In genomic region chr9:40808907-40809280, GRCm38 (mm10) we compare ENCODE assay signal across 18 mouse cellular contexts. TPM values are rescaled to one million over a fixed set of nuclear protein-coding genes. Genes with fewer than 3 reads are reported as not detected.
DNase-seq lines count a peak whose midpoint lies in the region; ATAC-seq lines count a peak whose summit lies in the region.
"Had no signal": no experiment of that assay in that cellular context is flagged by ENCODE, and none has a peak within 500 bp of the region (broad histone marks: within the 10 kb centered on the region; RNA-seq: fewer than 3 reads in every experiment).

No protein-coding gene starts in this region.

- peaks cover 35% of the 10 kb centered on the region for H3K4me1 ChIP-seq in lung, embryonic 15.5 days
- H3K4me1 ChIP-seq in forebrain, embryonic 15.5 days, result peaks cover 49% of the 10 kb centered on the region
- H3K4me1 ChIP-seq in midbrain, embryonic 10.5 days, result peaks cover 56% of the 10 kb centered on the region
- H3K4me1 ChIP-seq in neural tube, embryonic 14.5 days (ENCODE audit: control insufficient read depth, insufficient read depth, low read length), result peaks cover 26% of the 10 kb centered on the region

- no peak overlapping the region for H3K9ac ChIP-seq in lung, embryonic 15.5 days
- H3K9ac ChIP-seq in forebrain, embryonic 15.5 days (replicated peaks), result no peak overlapping the region
- H3K9ac ChIP-seq in neural tube, embryonic 14.5 days (replicated peaks; ENCODE audit: low read depth, low read length), result no peak overlapping the region
- H3K9ac ChIP-seq: lung, embryonic 14.5 days had no signal

- H3K4me3 ChIP-seq in lung, embryonic 15.5 days, result no peak overlapping the region
- H3K4me3 ChIP-seq in forebrain, embryonic 15.5 days, result no peak overlapping the region
- H3K4me3 ChIP-seq in midbrain, embryonic 10.5 days, result no peak overlapping the region
- no peak overlapping the region for H3K4me3 ChIP-seq in neural tube, embryonic 14.5 days (ENCODE audit: low read depth, low read length)
- H3K4me3 ChIP-seq: gastrocnemius, adult 2 months had no signal

- H3K27me3 ChIP-seq in lung, embryonic 15.5 days, result no peaks in the 10 kb centered on the region
- no peaks in the 10 kb centered on the region for H3K27me3 ChIP-seq in forebrain, embryonic 15.5 days
- H3K27me3 ChIP-seq in midbrain, embryonic 10.5 days (ENCODE audit: low read depth, poor library complexity, severe bottlenecking), result no peaks in the 10 kb centered on the region
- H3K27me3 ChIP-seq in neural tube, embryonic 14.5 days (ENCODE audit: control insufficient read depth, insufficient read depth, low read length), result no peaks in the 10 kb centered on the region

- H3K36me3 ChIP-seq in lung, embryonic 15.5 days, result peaks cover 32% of the 10 kb centered on the region
- peaks cover 28% of the 10 kb centered on the region for H3K36me3 ChIP-seq in forebrain, embryonic 15.5 days
- H3K36me3 ChIP-seq in midbrain, embryonic 10.5 days, result peaks cover 34% of the 10 kb centered on the region
- peaks cover 25% of the 10 kb centered on the region for H3K36me3 ChIP-seq in neural tube, embryonic 14.5 days (ENCODE audit: control insufficient read depth, insufficient read depth, low read length)

- no peak for ATAC-seq in lung, embryonic 15.5 days (ENCODE audit: borderline replicate concordance, extremely low read depth, low FRiP score, low TSS enrichment)
- ATAC-seq in forebrain, embryonic 15.5 days (replicated peaks), result no peak; the same call in 1 of the 2 replicates
- ATAC-seq in neural tube, embryonic 14.5 days (ENCODE audit: low read depth), result 0 out of 2 replicates have a peak, but pooled peaks have one; percentile 12
- no peak for ATAC-seq in erythroblast, adult 5-6 weeks (replicated peaks; ENCODE audit: low FRiP score, poor library complexity, severe bottlenecking)
- ATAC-seq: CD4-positive, CD25-positive, alpha-beta regulatory T cell, adult 4 months; intestine, postnatal 0 days had no signal

- H3K9me3 ChIP-seq in lung, embryonic 15.5 days, result no peaks in the 10 kb centered on the region
- H3K9me3 ChIP-seq in forebrain, embryonic 15.5 days, result no peaks in the 10 kb centered on the region
- H3K9me3 ChIP-seq in midbrain, embryonic 10.5 days (replicated peaks), result no peaks in the 10 kb centered on the region
- H3K9me3 ChIP-seq in neural tube, embryonic 14.5 days (ENCODE audit: control insufficient read depth, low read length), result no peaks in the 10 kb centered on the region

- WGBS in lung, embryonic 15.5 days, result 51% methylated on average over 8 of the region's 8 CpGs
- 33% methylated on average over 8 of the region's 8 CpGs for WGBS in forebrain, embryonic 15.5 days
- WGBS in midbrain, embryonic 10.5 days, result 59% methylated on average over 8 of the region's 8 CpGs
- WGBS in neural tube, embryonic 14.5 days, result 31% methylated on average over 8 of the region's 8 CpGs

- peak overlapping the region; percentile 62; the same call in 1 of the 2 replicates for H3K27ac ChIP-seq in lung, embryonic 15.5 days
- H3K27ac ChIP-seq in forebrain, embryonic 15.5 days (replicated peaks), result peak overlapping the region; percentile 69
- peak overlapping the region; percentile 14; the same call in 1 of the 2 replicates for H3K27ac ChIP-seq in midbrain, embryonic 10.5 days (replicated peaks)
- peak overlapping the region; percentile 67 for H3K27ac ChIP-seq in neural tube, embryonic 14.5 days (ENCODE audit: low read depth, low read length)
- H3K27ac ChIP-seq: gastrocnemius, adult 2 months had no signal

- DNase-seq in lung, postnatal 25 days (ENCODE audit: low spot score), result no peak
- DNase-seq in midbrain, embryonic 10.5 days (ENCODE audit: low spot score), result no peak
- no peak for DNase-seq in embryo, embryonic 10.5 days (ENCODE audit: low spot score)
- no peak for DNase-seq in left cerebral cortex, adult 11 months (ENCODE audit: low spot score)
- DNase-seq: adrenal gland, postnatal 25 days; cerebellum, postnatal 10 days; gastrocnemius, adult 2 months; heart, adult 18-20 months; kidney, postnatal 14 days; right cerebral cortex, postnatal 14 days; thymus, adult 2 months had no signal

- H3K4me2 ChIP-seq in lung, embryonic 15.5 days, result no peak overlapping the region
- no peak overlapping the region for H3K4me2 ChIP-seq in forebrain, embryonic 15.5 days (replicated peaks)
- no peak overlapping the region for H3K4me2 ChIP-seq in neural tube, embryonic 14.5 days (ENCODE audit: low read depth, low read length)
- H3K4me2 ChIP-seq: lung, embryonic 14.5 days had no signal

RNA-seq across cellular contexts. Expression of gene Hspa8, which starts 8.1 kb away (rescaled TPM):
- 2,564 and 2,677 TPM in 2 replicates for polyA plus RNA-seq in lung, embryonic 15.5 days (2015; fragmentation: Nextera tagmentation; extraction: Ambion mirVana)
- polyA plus RNA-seq in forebrain, embryonic 15.5 days (2015; fragmentation: Nextera tagmentation; extraction: Ambion mirVana), result 3,198 TPM in 2 replicates
- 3,165 and 3,904 TPM in 2 replicates for polyA plus RNA-seq in midbrain, embryonic 10.5 days (2016; fragmentation: Nextera tagmentation; extraction: Ambion mirVana)
- 2,884 and 3,125 TPM in 2 replicates for polyA plus RNA-seq in neural tube, embryonic 14.5 days (2014; fragmentation: Nextera tagmentation; extraction: Ambion mirVana)
- 767 and 958 TPM in 2 replicates for total RNA-seq in erythroblast, adult 5-6 weeks (2015; ENCODE audit: low replicate concordance)
- total RNA-seq in erythroblast, adult 5-6 weeks (2017; ENCODE audit: low replicate concordance), result 825 and 1,090 TPM in 2 replicates

Comparison
In these comparisons a context has a peak if more than half of its experiments do, and no peak if none do; other contexts are left out.
1. H3K27ac ChIP-seq: peak in every context shown above with its lines; median percentile 69 in forebrain, embryonic 15.5 days; 67 in neural tube, embryonic 14.5 days; 62 in lung, embryonic 15.5 days; 14 in midbrain, embryonic 10.5 days.